Mouse (Mus musculus) layer of hippocampus, adult 8-10 months (tissue): Measurements from ENCODE around the gene Cyp4v3. TPM values are rescaled to one million over a fixed set of nuclear protein-coding genes. Genes with fewer than 3 reads are reported as not detected.

Experiments used
- DNase-seq, 2 experiments: peaks; one replicate each; pipeline ENCODE4 v3.0.0; 2022; ENCODE audit warnings: low spot score in 2 of 2
- total RNA-seq, 4 experiments: library from RNA; stranded (reverse); gene quantifications; 2 replicates each; pipeline ENCODE4 v1.2.4; 2022

Gene Cyp4v3
- total RNA-seq, 4 experiments from 2014 or later, result 6.2 to 14.2 (median 8.7) TPM

DNA sequence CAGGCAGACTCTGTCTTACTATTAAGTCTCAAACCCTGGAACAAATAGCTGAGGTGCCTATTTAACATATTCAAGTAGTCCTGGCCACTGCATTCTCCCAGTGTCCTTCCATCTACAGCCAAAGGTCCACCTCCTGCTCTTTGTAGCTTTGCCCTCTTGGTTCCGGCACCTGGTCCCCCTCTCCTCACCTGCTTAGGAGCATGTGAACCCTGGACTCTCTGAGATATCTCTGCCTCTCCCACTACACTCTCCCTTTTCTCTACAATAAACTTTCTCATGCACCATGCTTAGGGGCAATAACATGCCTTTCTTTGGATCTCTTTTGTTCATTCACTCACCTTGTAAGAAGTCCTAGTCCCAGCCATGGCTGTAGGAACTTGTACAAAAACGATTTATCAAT is 11.7 kb downstream of the Cyp4v3 start:
- no peak for DNase-seq

DNA sequence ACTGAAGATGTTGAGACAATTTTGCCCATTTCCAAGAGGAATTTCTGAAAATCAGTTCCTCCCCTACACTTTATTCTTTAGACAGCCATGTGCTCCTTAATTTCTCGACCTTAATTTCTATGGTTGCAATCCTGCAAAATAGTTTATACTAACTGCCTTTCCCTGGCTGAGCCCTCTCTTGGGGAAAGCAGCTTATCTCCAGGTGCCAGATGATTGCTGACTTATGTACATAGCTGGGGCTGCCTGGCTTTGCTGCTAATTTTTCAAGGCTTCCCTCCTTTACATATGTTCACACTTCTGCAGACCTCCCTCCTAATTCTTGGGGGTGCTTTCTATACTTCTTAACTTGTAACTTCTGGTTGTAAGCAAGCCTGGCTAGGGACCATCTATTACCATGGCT is 12.1 kb downstream of the Cyp4v3 start:
- no peak for DNase-seq

DNA sequence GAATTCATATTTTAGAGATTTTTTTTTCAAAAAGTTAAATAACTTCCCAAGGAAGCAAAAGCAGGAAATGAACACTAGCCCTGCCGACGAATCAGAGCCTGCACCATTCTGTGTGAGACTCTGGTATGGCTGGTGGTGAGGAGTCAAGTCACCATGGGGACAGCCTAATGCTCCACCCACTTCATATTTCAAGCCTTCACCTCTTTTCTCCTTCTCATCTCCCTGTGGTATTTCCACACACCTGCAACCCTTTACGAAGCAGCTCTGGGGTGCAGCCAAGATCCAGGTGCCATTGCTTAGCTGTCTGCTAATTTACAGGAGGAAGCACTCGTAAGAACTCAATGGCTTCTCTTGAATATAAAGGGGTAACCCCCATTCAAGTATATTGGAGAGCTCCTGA is 22.0 kb downstream of the Cyp4v3 start:
- DNase-seq, result no peak

DNA sequence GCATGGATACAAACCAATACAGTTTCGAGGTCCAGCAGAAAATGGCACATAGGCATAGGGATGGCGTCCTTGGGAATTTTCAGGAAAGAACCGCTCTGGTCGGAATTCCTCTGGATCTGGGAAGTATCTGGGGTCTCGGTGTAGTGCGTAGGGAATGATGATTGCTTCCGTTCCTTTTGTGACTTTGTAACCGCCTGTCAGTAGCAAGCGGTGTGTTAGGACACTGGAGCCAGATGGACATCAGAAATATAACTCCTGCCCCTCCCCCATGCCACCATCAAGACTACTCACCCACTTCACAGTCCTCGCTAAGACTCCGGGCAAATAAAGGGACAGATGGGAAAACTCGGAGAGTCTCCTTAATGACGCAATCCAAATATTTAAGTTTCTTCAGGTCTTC is 24.6 kb downstream of the Cyp4v3 start, which contains the start of gene Gm45753:
Gm45753 (minus strand) TSS at position 101 of the 400 bp plus-strand sequence.
- DNase-seq, result no peak

- DNase-seq, result no peak
These were observed 27.5 kb downstream of the Cyp4v3 start for GRCm38 (mm10) chr8:45305479-45305878.

DNA sequence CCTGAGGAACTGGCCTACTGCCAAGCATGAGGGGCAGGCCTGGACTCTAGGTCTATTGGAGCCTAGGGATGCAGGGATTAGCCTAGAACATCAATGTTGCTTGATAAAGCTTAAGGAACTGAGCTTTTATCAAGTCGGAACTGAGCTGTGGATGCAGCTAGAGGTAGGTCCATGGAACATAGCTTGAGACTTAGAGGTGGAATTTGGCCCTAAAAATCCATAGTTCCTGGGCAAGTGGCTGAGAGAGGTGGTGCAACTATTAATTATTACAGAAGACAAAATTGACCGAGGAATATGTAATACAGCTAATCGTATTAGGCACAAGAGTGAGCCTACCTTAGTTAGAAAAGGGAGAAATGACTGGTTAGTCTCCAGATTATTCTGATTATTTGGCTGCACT is 28.7 kb downstream of the Cyp4v3 start:
- no peak for DNase-seq

DNA sequence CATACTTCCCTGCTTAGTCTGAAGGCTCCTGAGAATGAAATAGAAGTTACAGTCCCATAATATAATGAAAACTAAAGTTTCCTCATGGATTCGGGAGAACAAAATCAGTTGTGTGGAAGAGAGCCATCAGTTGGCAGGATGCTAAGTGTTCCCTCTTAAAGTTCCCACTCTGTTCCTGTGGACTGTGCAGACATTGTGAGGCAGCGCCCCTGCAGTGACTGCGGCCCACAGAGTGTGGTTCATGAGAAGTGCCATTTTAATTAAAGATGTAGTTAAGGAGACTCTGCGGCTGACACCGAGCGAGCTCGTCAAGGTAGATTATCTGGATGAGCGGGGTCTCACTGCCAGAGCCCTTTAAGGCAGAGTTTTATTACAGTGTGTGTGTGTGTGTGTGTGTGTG is 30.6 kb downstream of the Cyp4v3 start:
- no peak for DNase-seq

DNA sequence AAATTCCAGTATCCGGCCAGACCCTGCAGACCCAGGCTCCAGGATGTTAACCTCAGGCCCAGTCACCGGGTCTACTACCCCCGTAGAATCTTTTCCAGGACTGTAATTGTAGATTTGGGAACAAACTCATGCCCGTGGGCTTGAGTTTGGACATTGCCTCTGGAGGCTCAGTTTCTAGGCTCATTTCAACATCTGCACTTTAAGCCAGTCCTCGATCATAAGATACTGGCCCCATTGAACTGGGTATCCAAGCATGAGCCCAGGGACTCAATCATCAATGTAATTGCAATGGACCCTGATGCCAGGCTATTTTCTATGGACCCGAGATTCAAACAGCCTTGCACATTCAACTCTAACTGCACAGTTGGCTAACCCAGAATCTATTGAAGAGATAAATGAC is 37.7 kb downstream of the Cyp4v3 start:
- DNase-seq, result no peak

- DNase-seq, result no peak
These were observed 38.3 kb downstream of the Cyp4v3 start, which contains the start of gene Klkb1 for GRCm38 (mm10) chr8:45294687-45295086. Gene Klkb1 (minus strand): TSS chr8:45294859.

- peak; percentile 58 to 78 for DNase-seq
These were observed 41.2 kb downstream of the Cyp4v3 start for GRCm38 (mm10) chr8:45291790-45292189.

- no peak for DNase-seq
These were observed 51.4 kb downstream of the Cyp4v3 start for GRCm38 (mm10) chr8:45281630-45282029.

GRCm38 (mm10) chr8:45277453-45277852 is 55.6 kb downstream of the Cyp4v3 start:
- DNase-seq, result no peak

DNA sequence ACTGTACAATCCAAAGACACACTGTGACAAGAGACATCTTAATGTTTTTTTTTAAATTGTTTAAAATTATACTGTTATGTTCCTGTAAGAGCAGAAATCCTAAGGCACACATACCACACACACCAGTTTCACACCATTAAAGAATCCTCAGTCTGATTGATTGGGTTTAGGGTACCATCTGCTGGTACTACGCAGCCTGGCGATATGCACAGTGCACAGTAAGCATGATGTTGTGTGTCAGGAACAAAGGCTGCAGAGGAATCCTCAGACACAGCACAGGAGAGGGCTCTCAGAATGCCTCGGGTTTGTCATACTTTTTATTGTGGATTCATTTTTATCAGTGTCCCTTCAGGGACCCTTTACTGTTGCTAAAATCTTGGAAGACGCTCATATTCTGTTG is 58.7 kb downstream of the Cyp4v3 start:
- DNase-seq, result no peak

DNA sequence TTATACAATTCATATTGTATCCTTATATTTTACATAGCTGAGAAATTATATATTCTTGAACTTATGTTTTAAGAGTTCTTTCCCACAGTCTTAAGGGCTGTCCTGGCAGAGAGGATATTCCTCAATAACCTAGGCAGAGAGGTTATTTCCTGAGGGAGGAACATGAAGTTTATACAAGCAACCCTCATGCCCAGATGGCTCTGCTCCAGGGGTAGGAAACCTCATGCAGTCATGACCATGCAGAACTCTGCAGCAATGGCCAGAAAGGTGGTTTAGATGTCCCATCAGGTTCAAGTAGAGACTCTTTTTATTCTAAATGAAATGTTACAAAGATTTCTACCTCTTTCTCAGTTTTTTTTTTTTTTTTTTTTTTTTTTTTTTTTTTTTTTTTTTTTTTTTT is 64.0 kb downstream of the Cyp4v3 start:
- no peak for DNase-seq

DNA sequence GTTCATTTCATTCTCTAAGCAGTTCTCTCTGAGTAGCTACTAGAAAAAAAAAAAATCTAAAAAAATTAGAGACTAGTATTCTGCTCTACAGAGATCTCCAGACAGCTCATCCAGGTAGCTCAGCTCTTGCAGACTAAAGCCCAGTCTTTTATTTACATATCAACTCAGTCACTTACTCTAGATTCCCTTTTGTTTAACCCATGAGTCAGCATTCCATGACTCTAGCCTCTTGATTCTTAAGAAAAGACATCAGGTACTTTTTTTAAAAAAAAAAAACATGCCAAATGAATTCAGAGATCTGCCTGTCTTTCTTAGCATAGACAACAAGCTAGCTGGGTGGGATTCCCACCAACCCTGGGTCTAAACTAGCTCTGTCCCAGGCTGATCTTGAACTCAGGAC is 64.5 kb downstream of the Cyp4v3 start:
- DNase-seq, result no peak

- no peak for DNase-seq
These were observed 65.2 kb downstream of the Cyp4v3 start for GRCm38 (mm10) chr8:45267611-45268391.

GRCm38 (mm10) chr8:45266993-45267392 is 66.0 kb downstream of the Cyp4v3 start:
- DNase-seq, result no peak

GRCm38 (mm10) chr8:45264918-45265317 is 68.1 kb downstream of the Cyp4v3 start:
- DNase-seq, result no peak

GRCm38 (mm10) chr8:45262851-45263250 is 70.2 kb downstream of the Cyp4v3 start:
- no peak for DNase-seq

DNA sequence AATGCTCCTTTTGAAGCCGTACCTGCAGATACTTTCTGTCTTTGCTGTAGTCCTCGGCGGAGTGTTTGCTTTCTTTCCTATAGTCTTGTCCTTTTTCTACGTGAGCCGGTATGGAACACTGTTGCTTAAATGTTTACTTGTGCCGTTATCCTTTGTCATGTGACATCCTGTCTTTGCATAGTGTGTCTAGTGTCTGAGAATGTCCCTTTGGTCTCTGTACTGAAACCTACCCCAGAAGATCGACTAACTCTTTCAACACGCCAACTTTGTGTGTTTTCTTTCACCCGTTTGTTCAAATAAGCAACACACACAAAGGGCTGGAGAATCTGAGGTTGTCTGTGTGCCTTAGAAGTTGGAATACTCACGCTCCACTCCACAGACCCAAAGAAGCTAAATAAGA is 71.1 kb downstream of the Cyp4v3 start, which contains the start of gene F11:
F11 (minus strand) TSS at position 112 of the 400 bp plus-strand sequence.
- DNase-seq, result no peak

GRCm38 (mm10) chr8:45258421-45258820 is 74.6 kb downstream of the Cyp4v3 start:
- DNase-seq, result no peak

DNA sequence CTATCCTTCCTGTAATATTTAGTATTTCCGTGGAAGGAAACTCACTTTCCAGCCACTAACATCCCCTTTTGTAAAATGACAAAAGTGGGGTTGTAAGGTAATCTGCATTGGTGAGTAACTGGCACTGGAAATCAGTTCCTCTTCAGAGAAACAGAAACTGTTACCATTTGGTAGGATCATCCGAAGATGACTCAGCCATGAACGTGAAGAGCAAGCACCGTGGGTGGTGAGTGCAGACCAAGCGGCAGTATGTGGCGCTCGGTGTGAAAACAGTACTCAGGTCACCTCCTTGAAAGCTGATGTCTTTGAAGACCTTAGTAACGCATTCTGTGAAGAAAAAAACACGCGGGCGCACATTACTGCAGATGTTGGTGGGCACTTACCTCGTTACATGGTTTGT is 78.0 kb downstream of the Cyp4v3 start:
- no peak for DNase-seq
